Mouse (Mus musculus) ES-Bruce4 (cell line): ENCODE measurements around the gene Ndel1.

ENCODE experiments used
- CTCF ChIP-seq: IDR thresholded peaks from one replicate; pipeline ENCODE4 v1.8.1; 2011; ENCODE audit warnings: low read depth, low read length
- EP300 ChIP-seq: IDR thresholded peaks from 2 replicates; pipeline ENCODE4 v1.6.1; 2011; ENCODE audit warnings: low read depth, low read length; ENCODE audit not compliant: insufficient read depth
- POLR2A ChIP-seq: IDR thresholded peaks from one replicate; pipeline ENCODE4 v1.8.1; 2011; ENCODE audit warnings: low read length; ENCODE audit not compliant: insufficient read depth

DNA sequence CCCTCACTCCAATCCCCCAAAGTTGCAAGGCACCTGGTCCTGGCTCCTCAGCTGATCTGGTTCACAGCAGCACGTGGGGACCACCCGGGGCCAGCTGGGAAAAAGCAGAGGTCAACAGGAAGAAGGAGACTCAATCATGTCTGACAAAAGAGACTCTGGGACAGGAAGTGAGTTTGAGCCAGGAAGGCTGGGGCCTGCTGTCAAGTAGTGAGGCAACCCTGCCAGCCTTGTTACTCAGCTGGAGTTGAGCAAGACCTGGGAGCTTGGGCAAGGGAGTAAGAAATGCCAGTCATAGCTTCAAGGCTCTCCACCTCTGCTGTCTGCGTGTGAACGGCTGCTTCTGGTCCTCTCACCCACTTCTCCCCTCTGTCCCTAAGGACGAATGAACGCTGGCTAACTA lies at the start of gene Ndel1:
- TF ChIP-seq CTCF = no peak
- no peak for TF ChIP-seq POLR2A
- no peak for TF ChIP-seq EP300
